Mouse (Mus musculus): ENCODE measurements around the gene Ifi35.

- TF ChIP-seq GATA1 (IDR thresholded peaks at IDR 0.05; ENCODE audit: low read length) (no peak), TAL1 (IDR thresholded peaks at IDR 0.05; ENCODE audit: low read length) (no peak)
These were observed 37.9 kb downstream of the Ifi35 start for GRCm38 (mm10) chr11:101486126-101486525.
